22 mouse cellular contexts compared by ENCODE assay signal in genomic region chr1:190939803-190940202, GRCm38 (mm10). TPM values are rescaled to one million over a fixed set of nuclear protein-coding genes. Genes with fewer than 3 reads are reported as not detected.
DNase-seq lines count a peak whose midpoint lies in the region; ATAC-seq and TF ChIP-seq lines count a peak whose summit lies in the region.
"Had no signal": no experiment of that assay in that cellular context is flagged by ENCODE, and none has a peak within 500 bp of the region (broad histone marks: within the 10 kb centered on the region; RNA-seq: fewer than 3 reads in every experiment).

No protein-coding gene starts in this region.

- H3K27me3 ChIP-seq in cerebellum, adult 2 months (ENCODE audit: control insufficient read depth, insufficient read depth, low read length) = no peaks in the 10 kb centered on the region
- H3K27me3 ChIP-seq: CH12.LX; embryonic facial prominence, embryonic 15.5 days; hindbrain, embryonic 13.5 days; Patski had no signal

- H3K4me1 ChIP-seq in cerebellum, adult 2 months (ENCODE audit: control insufficient read depth, insufficient read depth, low read length) = peaks cover 11% of the 10 kb centered on the region
- H3K4me1 ChIP-seq: embryonic facial prominence, embryonic 15.5 days; forebrain, embryonic 10.5 days; heart, embryonic 10.5 days; hindbrain, embryonic 13.5 days had no signal

- no peak for TF ChIP-seq POLR2A in cerebellum, adult 2 months (IDR thresholded peaks at IDR 0.05; ENCODE audit: borderline replicate concordance, insufficient read depth, low read length)

- no peak overlapping the region for H3K4me3 ChIP-seq in cerebellum, adult 2 months (replicated peaks; ENCODE audit: insufficient read depth, low read depth, low read length)
- H3K4me3 ChIP-seq: embryonic facial prominence, embryonic 15.5 days; erythroblast, embryonic 14.5 days; forebrain, embryonic 10.5 days; heart, embryonic 10.5 days; hindbrain, embryonic 13.5 days had no signal

- H3K27ac ChIP-seq in cerebellum, adult 2 months (ENCODE audit: insufficient read depth, low read length) = no peak overlapping the region
- H3K27ac ChIP-seq: embryonic facial prominence, embryonic 15.5 days; forebrain, embryonic 10.5 days; heart, embryonic 10.5 days; hindbrain, embryonic 13.5 days; hindbrain, postnatal 0 days had no signal

- TF ChIP-seq CTCF in cerebellum, adult 2 months (IDR thresholded peaks at IDR 0.05; ENCODE audit: borderline replicate concordance, insufficient read depth, low read depth, low read length) = no peak

- no peak for ATAC-seq in megakaryocyte, adult 5-6 weeks (ENCODE audit: poor library complexity, severe bottlenecking)
- ATAC-seq: forebrain, embryonic 14.5 days; hindbrain, postnatal 0 days; Patski had no signal

- peak; percentile 39 for DNase-seq in cerebellum, adult 11 months
- DNase-seq in cerebellum, adult 2 months = peak; percentile 69 to 82
- DNase-seq in cerebellum, postnatal 10 days = peak; percentile 28 to 63
- DNase-seq in natural killer cell, adult 2 months (ENCODE audit: low spot score in 2 of 2) = no peak
- DNase-seq in thymus, postnatal 10 days (ENCODE audit: low spot score in 2 of 2) = no peak
- DNase-seq: adrenal gland, adult 2 months; adrenal gland, postnatal 25 days; embryo, embryonic 11 days; heart, adult 18-20 months; heart, postnatal 10 days; kidney, adult 11 months had no signal

- 13% methylated on average over 7 of the region's 7 CpGs for WGBS in cerebellum, adult 2 months

RNA-seq across cellular contexts. Expression of gene Angel2, which starts 14.9 kb away (rescaled TPM):
- polyA plus RNA-seq in cerebellum, adult 2 months (2012; rRNA removed) = 50.1 and 50.7 TPM in 2 replicates
- total RNA-seq in megakaryocyte, adult 5-6 weeks (2015) = 24.1 and 31.6 TPM in 2 replicates
- 28.3 and 31.6 TPM in 2 replicates for total RNA-seq in megakaryocyte, adult 5-6 weeks (2017)

RNA-seq across cellular contexts. Expression of gene Rps6kc1, which starts 28.2 kb away (rescaled TPM):
- 23.4 and 24.3 TPM in 2 replicates for polyA plus RNA-seq in cerebellum, adult 2 months (2012; rRNA removed)
- total RNA-seq in megakaryocyte, adult 5-6 weeks (2015) = 6.8 and 7.1 TPM in 2 replicates
- total RNA-seq in megakaryocyte, adult 5-6 weeks (2017) = 10.0 and 15.6 TPM in 2 replicates

RNA-seq across cellular contexts. Expression of gene Vash2, which starts 39.3 kb away (rescaled TPM):
- polyA plus RNA-seq in cerebellum, adult 2 months (2012; rRNA removed) = 3.0 TPM in 2 replicates
- total RNA-seq in megakaryocyte, adult 5-6 weeks (2015) = not detected in 2 replicates
- 0.07 TPM in 1 of 2 replicates, not detected in the other for total RNA-seq in megakaryocyte, adult 5-6 weeks (2017)
- total RNA-seq: hematopoietic stem cell, adult 5-6 weeks had no signal

Comparison
In these comparisons a context has a peak if more than half of its experiments do, and no peak if none do; other contexts are left out.
1. DNase-seq: peak in cerebellum, adult 11 months (single experiment), cerebellum, adult 2 months (2 of 2) and cerebellum, postnatal 10 days (2 of 2); none in natural killer cell, adult 2 months (0 of 2) and thymus, postnatal 10 days (0 of 2).